Mouse (Mus musculus): Measurements from ENCODE around the gene Clip2.
"Not testable (repeated sequence)": the region's sequence is repeated elsewhere in the genome, so short reads cannot be mapped to it uniquely, and the experiment has no call there.

Gene Clip2

DNA sequence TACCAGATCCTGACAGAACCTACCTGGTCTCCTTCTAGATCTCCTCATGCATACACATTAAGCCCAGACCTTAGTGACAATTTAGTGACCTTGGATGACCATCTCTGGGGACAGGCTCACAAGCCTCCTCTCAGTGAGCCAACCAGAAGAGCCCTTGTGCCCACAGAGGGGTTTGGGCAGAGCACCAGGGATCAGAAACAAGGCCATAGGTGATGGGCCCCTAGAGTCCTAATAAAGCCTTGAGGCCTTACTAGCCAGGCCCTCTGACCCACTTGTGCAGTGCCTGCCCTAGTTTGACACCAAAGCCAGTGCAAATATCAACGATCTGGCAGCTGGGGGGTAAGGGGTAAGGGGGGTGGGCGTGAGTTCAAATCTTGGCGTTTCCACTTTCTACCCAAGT is 93.8 kb downstream of the Clip2 start:
- no peak for DNase-seq (ENCODE audit: low spot score)

DNA sequence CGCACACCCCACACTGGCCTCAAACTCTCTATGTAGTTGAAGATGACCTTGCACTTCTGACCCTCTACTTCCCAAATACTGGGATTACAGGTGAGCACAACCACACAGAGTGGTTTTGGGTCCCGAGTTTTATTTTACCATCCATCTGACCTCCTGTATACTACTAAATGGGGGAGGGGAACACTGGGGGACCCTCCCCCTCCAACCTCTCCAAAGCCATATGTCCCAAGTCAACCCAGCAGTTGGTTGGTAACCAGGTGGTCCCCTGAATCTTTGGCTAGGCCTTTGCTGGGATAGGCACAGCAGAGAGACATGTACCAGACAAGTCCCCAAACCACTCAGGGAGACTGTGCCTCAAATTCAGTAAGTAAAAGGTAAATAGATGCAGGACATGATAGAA is 94.9 kb downstream of the Clip2 start:
- no peak for DNase-seq (ENCODE audit: low spot score)

GRCm38 (mm10) chr5:134456503-134456962 is 95.7 kb downstream of the Clip2 start, which contains the start of gene Gtf2ird1:
Gene Gtf2ird1 (minus strand): TSS chr5:134456716.
- DNase-seq (ENCODE audit: low spot score): peak; percentile 72

GRCm38 (mm10) chr5:134455914-134456423 is 96.3 kb downstream of the Clip2 start:
- DNase-seq (ENCODE audit: low spot score): peak; percentile 33

GRCm38 (mm10) chr5:134455186-134455895 is 96.9 kb downstream of the Clip2 start:
- DNase-seq (ENCODE audit: low spot score): no peak

- DNase-seq (ENCODE audit: low spot score): no peak
Measured at GRCm38 (mm10) chr5:134454421-134454820, 97.8 kb downstream of the Clip2 start.

GRCm38 (mm10) chr5:134453577-134453976 is 98.7 kb downstream of the Clip2 start:
- DNase-seq (ENCODE audit: low spot score): no peak

GRCm38 (mm10) chr5:134446755-134447154 is 105.5 kb downstream of the Clip2 start:
- DNase-seq (ENCODE audit: low spot score): not testable (repeated sequence)

DNA sequence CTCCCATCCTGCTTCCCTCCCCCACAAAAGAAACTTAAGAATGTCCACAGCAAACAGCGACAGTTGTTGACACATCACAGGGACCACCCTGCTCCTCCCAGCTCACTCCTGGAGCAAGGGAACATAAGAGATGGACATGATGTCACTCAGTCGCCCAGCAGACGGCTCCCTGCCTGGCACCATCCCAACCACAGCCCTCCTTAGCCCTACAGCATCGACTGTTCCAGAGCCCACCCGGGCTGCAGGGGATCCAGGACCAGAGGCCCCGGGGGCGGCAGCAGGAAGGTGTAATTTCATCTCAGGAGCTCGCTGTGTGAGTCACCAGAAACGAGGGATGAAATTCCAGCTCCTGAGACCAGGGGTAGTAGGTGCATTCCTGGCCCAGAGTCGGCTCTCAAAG is 106.3 kb downstream of the Clip2 start:
- DNase-seq (ENCODE audit: low spot score): no peak

DNA sequence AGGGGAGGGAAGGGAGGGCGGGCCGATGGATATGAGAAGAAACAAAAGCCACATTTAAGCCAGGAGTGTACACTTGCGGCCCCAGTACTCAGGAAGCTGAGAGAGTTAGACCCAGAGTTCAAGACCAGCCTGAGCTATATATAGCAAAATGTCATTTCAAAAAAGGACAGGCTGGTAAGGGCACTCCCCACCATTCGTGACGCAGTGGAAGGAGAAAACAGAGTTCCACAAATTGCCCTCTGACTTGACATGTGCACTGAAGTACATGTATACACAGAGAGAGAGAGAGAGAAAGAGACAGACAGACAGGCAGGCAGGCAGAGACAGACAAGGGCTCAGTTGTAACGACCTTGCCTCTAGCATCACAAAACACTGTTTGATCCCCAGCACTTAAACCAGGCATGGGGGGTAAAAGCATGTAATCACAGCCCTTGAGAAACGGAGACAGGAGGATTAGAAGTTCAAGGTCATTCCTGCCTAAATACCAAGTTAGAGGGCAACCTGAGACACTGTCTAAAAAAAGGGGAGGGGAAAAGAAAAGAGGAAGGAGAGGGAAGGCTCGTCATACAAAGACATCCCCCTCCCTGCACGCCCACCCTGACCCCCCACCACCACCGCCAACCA is 106.9 kb downstream of the Clip2 start:
- DNase-seq (ENCODE audit: low spot score): no peak

- DNase-seq (ENCODE audit: low spot score): no peak
Measured at GRCm38 (mm10) chr5:134444473-134444872, 107.8 kb downstream of the Clip2 start.

GRCm38 (mm10) chr5:134442066-134442465 is 110.2 kb downstream of the Clip2 start:
- DNase-seq (ENCODE audit: low spot score): no peak

DNA sequence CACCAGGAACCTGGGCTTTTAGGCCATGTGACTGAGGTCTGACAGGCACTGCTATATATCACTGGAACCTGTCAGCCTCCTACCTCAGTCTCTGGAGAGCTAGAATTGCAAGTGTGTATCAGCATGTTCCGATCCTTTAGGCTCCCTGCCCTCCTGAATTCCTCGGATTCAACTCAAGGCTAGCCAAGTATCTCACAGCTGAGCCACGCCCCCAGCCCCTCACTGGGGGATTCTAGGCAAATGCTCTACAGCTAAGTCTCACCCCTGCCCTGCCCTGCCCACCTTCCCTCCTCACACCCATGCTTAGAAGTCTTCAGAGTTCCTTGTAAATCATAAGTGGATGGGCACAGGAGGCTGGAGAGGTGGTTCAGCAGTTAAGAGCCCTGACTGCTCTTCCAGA is 111.1 kb downstream of the Clip2 start:
- no peak for DNase-seq (ENCODE audit: low spot score)

DNA sequence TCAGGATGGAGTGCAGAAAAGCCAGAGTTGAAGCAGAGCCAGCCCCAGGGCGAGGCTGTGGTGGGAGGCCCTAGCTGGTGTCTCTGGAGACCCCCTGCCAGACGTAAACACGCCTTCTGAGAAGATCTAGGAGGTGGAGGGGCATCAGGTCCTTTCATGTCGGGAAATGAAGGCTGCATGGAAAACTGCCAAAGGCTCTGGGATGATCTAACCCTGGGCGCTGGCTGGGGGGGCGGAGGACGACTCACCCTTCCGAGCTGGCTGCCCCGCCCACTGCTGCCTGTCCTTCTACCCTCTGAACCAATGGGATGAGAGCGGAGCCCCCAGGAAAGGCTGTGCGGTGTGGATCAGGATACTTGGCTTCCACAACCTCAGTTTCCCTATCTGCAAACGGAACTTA is 112.1 kb downstream of the Clip2 start:
- peak; percentile 45 for DNase-seq (ENCODE audit: low spot score)

DNA sequence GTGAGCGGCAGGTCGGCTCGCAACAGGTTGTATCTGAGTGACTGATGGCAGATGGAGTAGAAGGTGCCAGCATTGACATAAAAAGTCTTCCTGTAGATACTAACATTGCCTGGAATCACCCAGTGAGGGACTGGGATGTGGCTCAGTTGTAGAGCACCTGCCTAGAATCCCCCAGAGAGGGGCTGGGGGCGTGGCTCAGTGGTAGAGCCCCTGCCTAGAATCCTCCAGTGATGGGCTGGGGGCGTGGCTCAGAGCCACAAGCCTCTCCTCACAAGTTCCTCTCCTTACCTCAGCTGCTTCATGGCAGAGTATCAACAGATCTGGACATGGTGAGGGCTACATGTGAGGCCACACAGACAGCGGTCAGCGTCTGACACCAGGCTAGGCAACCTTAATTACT is 112.8 kb downstream of the Clip2 start:
- DNase-seq (ENCODE audit: low spot score): no peak
